Mouse (Mus musculus) midbrain, postnatal 0 days (tissue): ENCODE measurements around the gene Actrt2. TPM values are rescaled to one million over a fixed set of nuclear protein-coding genes. Genes with fewer than 3 reads are reported as not detected.

ENCODE experiments used
- ATAC-seq: fragments of 200-750 bp; cut with Nextera tagmentation; 2 replicates; pipeline ENCODE4 v1.8.0; 2017; ENCODE audit warnings: moderate number of reproducible peaks, mild to moderate bottlenecking, moderate TSS enrichment, moderate library complexity; ENCODE audit not compliant: low FRiP score
- DNase-seq: peaks from one replicate; pipeline ENCODE4 v3.0.0-alpha.2; 2015; ENCODE audit warnings: low spot score
- H3K27ac ChIP-seq: fragments of 300-500 bp; sonication (generic); 2 replicates; pipeline ENCODE4 v1.5.1; 2014; ENCODE audit warnings: low read depth, mild to moderate bottlenecking, low read length, mixed read lengths
- H3K27me3 ChIP-seq: fragments of 300-500 bp; sonication (generic); 2 replicates; pipeline ENCODE4 v1.6.1; 2014; ENCODE audit warnings: low read length, control low read depth, mixed read lengths; ENCODE audit not compliant: insufficient read depth
- H3K36me3 ChIP-seq: fragments of 300-500 bp; sonication (generic); 2 replicates; pipeline ENCODE4 v1.6.1; 2014; ENCODE audit warnings: low read length, control low read depth, mixed read lengths; ENCODE audit not compliant: insufficient read depth
- H3K4me1 ChIP-seq: fragments of 300-500 bp; sonication (generic); 2 replicates; pipeline ENCODE4 v1.6.1; 2014; ENCODE audit warnings: mild to moderate bottlenecking, control low read depth, antibody characterized with exemption, low read length, mixed read lengths; ENCODE audit not compliant: insufficient read depth
- H3K4me2 ChIP-seq: fragments of 300-500 bp; sonication (generic); 2 replicates; pipeline ENCODE4 v1.6.1; 2014; ENCODE audit warnings: low read depth, mild to moderate bottlenecking, low read length, mixed read lengths; ENCODE audit not compliant: poor library complexity, severe bottlenecking
- H3K4me3 ChIP-seq: fragments of 300-500 bp; sonication (generic); 2 replicates; pipeline ENCODE4 v1.5.1; 2014; ENCODE audit warnings: low read depth, mild to moderate bottlenecking, low read length, moderate library complexity
- H3K9ac ChIP-seq: fragments of 300-500 bp; sonication (generic); replicated peaks from 2 replicates; pipeline ENCODE4 v1.6.1; 2014; ENCODE audit warnings: mild to moderate bottlenecking, low read length, moderate library complexity, mixed read lengths; ENCODE audit not compliant: poor library complexity, severe bottlenecking
- H3K9me3 ChIP-seq: fragments of 300-500 bp; sonication (generic); 2 replicates; pipeline ENCODE4 v1.6.1; 2016; ENCODE audit warnings: low read length, control low read depth
- CTCF ChIP-seq: IDR thresholded peaks from 2 replicates; pipeline ENCODE4 v1.5.1; 2016; ENCODE audit warnings: antibody characterized with exemption, mild to moderate bottlenecking
- WGBS: fragments of 180-500 bp; shearing (Covaris S2); extraction: QIAGEN DNeasy Blood & Tissue Kit; methylation state at CpG from one replicate; pipeline ENCODE4 v1.1.7; 2014; 5-methylcytosine and 5-hydroxymethylcytosine counted together
- polyA plus RNA-seq: library from polyadenylated mRNA; unstranded; fragments of >200 nt; fragmentation: Nextera tagmentation; extraction: Ambion mirVana; gene quantifications from 2 replicates; pipeline ENCODE4 v1.2.1, GENCODE M21; 2015
- total RNA-seq: library from RNA; depleted of rRNA; stranded (reverse); fragments of >200 nt; gene quantifications from 2 replicates; pipeline ENCODE4 v1.2.3, GENCODE M21; 2014

Gene Actrt2
- total and polyA plus RNA-seq, 2 experiments from 2014 or later: not detected

DNA sequence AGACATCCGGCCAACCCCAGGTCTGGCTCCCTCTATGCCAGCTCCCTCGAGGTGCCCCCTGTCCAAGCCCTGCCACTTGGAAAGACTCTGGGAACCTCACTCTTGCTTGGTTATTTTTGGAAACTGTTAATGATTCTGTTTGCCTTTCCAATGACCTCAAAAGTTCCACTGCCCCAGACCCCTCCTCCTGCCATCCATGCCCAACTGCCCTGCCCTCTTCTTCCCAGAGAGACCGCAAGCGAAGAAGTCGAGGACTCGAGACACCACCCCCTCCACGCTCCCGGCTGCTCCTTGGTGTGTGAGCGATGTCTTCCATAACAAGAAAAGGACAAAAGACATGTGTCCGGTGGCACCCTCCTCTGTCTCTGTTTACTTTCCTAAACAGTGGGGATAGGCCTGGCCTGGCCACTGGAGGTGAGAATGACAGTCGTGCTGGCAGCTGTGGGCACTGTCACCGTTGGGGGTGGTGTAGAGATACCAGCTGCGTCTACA is 33.3 kb upstream of the Actrt2 start:
- no peak for TF ChIP-seq CTCF
- no peak overlapping the region for H3K4me2 ChIP-seq
- no peak overlapping the region for H3K27ac ChIP-seq
- H3K9ac ChIP-seq: no peak overlapping the region
- WGBS: 86% methylated on average over 13 of the region's 13 CpGs
- H3K9me3 ChIP-seq: no peaks in the 10 kb centered on the region
- no peaks in the 10 kb centered on the region for H3K27me3 ChIP-seq
- no peak overlapping the region for H3K4me3 ChIP-seq
- ATAC-seq (no peak), DNase-seq (no peak)
- no peaks in the 10 kb centered on the region for H3K36me3 ChIP-seq
- H3K4me1 ChIP-seq: no peaks in the 10 kb centered on the region

DNA sequence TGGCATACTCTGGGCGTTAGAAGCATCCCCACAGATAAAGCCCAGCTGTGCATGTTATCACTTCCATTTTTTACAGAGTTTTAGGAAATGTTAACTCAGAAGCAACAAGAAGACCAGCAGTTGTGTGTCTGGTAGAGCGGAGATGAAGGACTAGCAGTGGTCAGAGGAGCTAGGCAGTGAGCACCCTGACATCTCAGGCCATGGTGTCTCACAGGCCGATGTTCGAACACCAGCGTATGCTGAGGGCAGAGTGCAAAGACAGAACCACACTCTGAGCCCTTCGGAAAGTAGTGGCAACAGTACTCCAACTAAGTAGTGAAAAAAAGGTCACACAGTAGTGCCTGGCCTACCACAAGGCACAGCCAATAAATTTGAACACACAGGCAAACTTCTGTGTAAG is 32.8 kb upstream of the Actrt2 start:
- Histone ChIP-seq H3K9me3 (no peaks in the 10 kb centered on the region), H3K4me1 (no peaks in the 10 kb centered on the region)

GRCm38 (mm10) chr4:154699236-154699635 is 31.6 kb upstream of the Actrt2 start:
- no peaks in the 10 kb centered on the region for H3K9me3 ChIP-seq
- H3K9ac ChIP-seq: no peak overlapping the region
- no peak overlapping the region for H3K4me2 ChIP-seq
- H3K27ac ChIP-seq: no peak overlapping the region
- 89% methylated on average over 8 of the region's 8 CpGs for WGBS
- H3K27me3 ChIP-seq: no peaks in the 10 kb centered on the region
- TF ChIP-seq CTCF: no peak
- no peaks in the 10 kb centered on the region for H3K36me3 ChIP-seq
- no peaks in the 10 kb centered on the region for H3K4me1 ChIP-seq
- no peak overlapping the region for H3K4me3 ChIP-seq
- ATAC-seq: no peak
- no peak for DNase-seq

More for the DNA sequence above, 32.8 kb upstream of the Actrt2 start:
- TF ChIP-seq CTCF: no peak
- H3K4me2 ChIP-seq: no peak overlapping the region
- ATAC-seq (no peak), DNase-seq (no peak)
- no peak overlapping the region for H3K4me3 ChIP-seq
- no peaks in the 10 kb centered on the region for H3K36me3 ChIP-seq
- WGBS: 94% methylated on average over 6 of the region's 6 CpGs
- no peaks in the 10 kb centered on the region for H3K27me3 ChIP-seq
- no peak overlapping the region for H3K9ac ChIP-seq
- no peak overlapping the region for H3K27ac ChIP-seq

DNA sequence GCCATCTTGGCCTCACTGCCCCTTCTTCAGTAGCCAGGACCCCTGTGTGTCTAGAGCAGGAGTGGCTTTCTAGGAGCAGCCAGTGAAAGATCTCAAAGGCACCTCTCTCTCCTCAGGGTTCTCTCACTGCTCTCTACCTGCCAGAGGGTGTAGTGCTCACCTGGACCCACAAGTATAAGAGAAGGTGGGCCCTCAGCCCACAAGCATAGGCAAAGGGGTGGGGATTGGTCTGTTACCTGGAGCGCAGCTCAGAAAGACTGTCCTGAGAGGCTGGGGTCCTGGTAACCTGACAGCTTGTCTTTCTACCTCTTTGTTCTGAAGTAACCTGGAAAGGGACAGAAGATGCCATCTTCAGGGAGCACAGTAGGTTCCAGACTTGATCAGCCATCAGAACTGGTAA is 31.0 kb upstream of the Actrt2 start:
- ATAC-seq (no peak), DNase-seq (no peak)
- Histone ChIP-seq H3K9ac (no peak overlapping the region), H3K36me3 (no peaks in the 10 kb centered on the region), H3K27ac (no peak overlapping the region), H3K4me2 (no peak overlapping the region), H3K9me3 (no peaks in the 10 kb centered on the region), H3K4me3 (no peak overlapping the region), H3K27me3 (no peaks in the 10 kb centered on the region), H3K4me1 (no peaks in the 10 kb centered on the region)
- no peak for TF ChIP-seq CTCF
- WGBS: 100% methylated on average over 1 of the region's 1 CpGs

- Histone ChIP-seq H3K4me2 (no peak overlapping the region), H3K9me3 (no peaks in the 10 kb centered on the region), H3K27ac (no peak overlapping the region), H3K4me1 (no peaks in the 10 kb centered on the region), H3K36me3 (no peaks in the 10 kb centered on the region), H3K9ac (no peak overlapping the region), H3K27me3 (no peaks in the 10 kb centered on the region), H3K4me3 (no peak overlapping the region)
- DNase-seq (no peak), ATAC-seq (no peak)
- WGBS: 50% methylated on average over 16 of the region's 16 CpGs
- TF ChIP-seq CTCF: no peak
These were observed 30.4 kb upstream of the Actrt2 start for GRCm38 (mm10) chr4:154698021-154698590.

DNA sequence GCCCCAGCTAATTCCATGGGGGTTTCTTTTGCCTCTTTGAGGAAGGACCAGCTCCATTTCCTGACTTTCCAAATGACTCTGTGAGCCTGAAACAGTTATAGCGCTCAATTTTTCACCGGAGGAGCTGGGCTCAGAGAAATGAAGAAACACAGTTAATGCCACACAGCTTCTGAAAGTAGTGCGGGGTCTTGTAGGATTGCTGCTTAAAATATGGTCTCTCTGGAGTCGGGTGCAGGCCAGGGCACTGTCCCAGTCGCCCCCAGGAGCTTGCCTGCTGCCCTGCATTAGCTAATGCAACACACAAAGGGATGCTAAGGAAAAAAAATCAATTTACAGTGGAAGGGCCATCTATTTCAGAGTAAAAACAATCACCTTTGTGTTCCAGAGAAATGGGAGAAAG is 29.8 kb upstream of the Actrt2 start:
- no peak for DNase-seq
- Histone ChIP-seq H3K4me1 (no peaks in the 10 kb centered on the region), H3K36me3 (no peaks in the 10 kb centered on the region), H3K9me3 (no peaks in the 10 kb centered on the region), H3K27ac (no peak overlapping the region), H3K27me3 (no peaks in the 10 kb centered on the region), H3K4me3 (no peak overlapping the region), H3K4me2 (no peak overlapping the region), H3K9ac (no peak overlapping the region)
- 81% methylated on average over 5 of the region's 5 CpGs for WGBS
- TF ChIP-seq CTCF: no peak
- ATAC-seq: no peak
